Mouse (Mus musculus): ENCODE results near the gene Ttc21a. TPM values are rescaled to one million over a fixed set of nuclear protein-coding genes. Genes with fewer than 3 reads are reported as not detected.
"Not testable (repeated sequence)": the region's sequence is repeated elsewhere in the genome, so short reads cannot be mapped to it uniquely, and the experiment has no call there.

Gene Ttc21a
- polyA plus RNA-seq, 1 experiment from 2014 or later, result 0.22 TPM

GRCm38 (mm10) chr9:119999636-120000035, 62.2 kb downstream of the Ttc21a start:
- Histone ChIP-seq H3K27ac (replicated peaks) (no peak overlapping the region), H3K36me3 (replicated peaks) (no peaks in the 10 kb centered on the region), H3K9ac (no peak overlapping the region), H3K4me1 (replicated peaks) (peaks cover 28% of the 10 kb centered on the region), H3K4me3 (replicated peaks) (no peak overlapping the region), H3K27me3 (no peaks in the 10 kb centered on the region; the same call in 1 of the 2 replicates), H3K9me3 (replicated peaks) (no peaks in the 10 kb centered on the region), H3K4me2 (no peak overlapping the region)
- ATAC-seq (ENCODE audit: insufficient read depth), result no peak
- 62% methylated on average over 6 of the region's 6 CpGs for WGBS (ENCODE audit: insufficient replicate concordance)

DNA sequence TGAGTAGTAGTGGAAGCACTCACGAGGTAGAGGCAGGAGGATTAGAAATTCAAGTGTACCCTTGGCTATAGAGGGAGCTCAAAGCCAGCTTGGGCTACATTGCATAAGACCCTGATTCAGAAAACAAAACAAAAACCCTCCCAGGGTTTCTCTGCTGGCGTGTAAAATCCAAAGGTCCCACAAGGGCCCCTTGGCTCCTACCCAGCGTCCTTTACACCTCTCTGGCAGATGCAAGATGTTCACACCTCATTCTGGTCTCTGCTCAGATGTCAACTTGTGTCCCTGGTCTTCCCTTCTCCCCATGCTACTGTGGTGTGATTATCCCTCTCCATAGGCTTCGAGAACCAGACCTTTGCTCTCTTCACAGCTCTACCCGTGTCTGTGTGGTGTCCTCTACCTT, 63.4 kb downstream of the Ttc21a start:
- H3K9ac ChIP-seq, result no peak overlapping the region
- no peaks in the 10 kb centered on the region; the same call in 1 of the 2 replicates for H3K27me3 ChIP-seq
- no peak overlapping the region for H3K4me2 ChIP-seq
- no peak for ATAC-seq (ENCODE audit: insufficient read depth)
- WGBS (ENCODE audit: insufficient replicate concordance), result 49% methylated on average over 5 of the region's 5 CpGs
- no peak overlapping the region for H3K27ac ChIP-seq (replicated peaks)
- H3K9me3 ChIP-seq (replicated peaks), result no peaks in the 10 kb centered on the region
- no peak overlapping the region for H3K4me3 ChIP-seq (replicated peaks)
- H3K36me3 ChIP-seq (replicated peaks), result no peaks in the 10 kb centered on the region
- H3K4me1 ChIP-seq (replicated peaks), result peaks cover 28% of the 10 kb centered on the region

DNA sequence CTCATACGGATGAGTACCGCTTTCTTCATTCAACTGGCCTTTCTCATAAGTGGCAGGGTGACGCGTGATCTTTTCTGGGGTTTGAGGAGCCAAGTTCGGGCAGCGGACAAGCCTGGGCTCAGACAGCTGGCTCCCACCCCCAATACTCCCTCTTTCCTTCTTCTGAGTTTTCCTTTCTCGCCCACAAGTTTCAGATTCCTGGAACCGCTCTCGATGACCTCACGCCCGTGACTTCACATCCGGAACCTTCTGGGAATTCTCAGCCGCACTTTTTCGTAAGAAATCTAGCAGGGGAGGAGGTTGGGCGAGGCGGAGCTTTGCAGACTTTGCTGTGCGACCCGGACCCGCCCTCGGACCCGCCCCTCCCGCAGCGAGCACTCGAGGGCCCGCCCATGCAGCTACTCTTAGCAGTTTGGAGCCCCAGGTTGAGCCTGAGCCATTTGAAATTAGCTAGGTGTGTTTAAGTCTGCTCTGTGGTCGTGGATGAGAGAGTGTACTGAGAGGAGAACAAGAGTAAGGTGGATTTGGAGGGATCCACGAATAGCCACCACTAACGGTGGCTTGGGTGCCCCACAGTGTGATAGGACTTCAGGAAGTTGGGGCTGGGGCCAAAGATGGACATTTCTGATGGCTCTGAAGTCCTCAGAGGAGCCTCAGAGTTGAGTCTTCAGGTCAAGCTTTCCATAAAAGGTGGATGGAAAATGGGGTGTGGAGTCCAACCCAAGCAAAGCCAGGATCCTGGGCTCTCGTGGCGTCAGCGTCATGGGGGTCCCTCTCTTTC, 64.7 kb downstream of the Ttc21a start:
- H3K4me3 ChIP-seq (replicated peaks), result peak overlapping the region; percentile 54
- H3K4me1 ChIP-seq (replicated peaks), result peaks cover 28% of the 10 kb centered on the region
- ATAC-seq (ENCODE audit: insufficient read depth), result peak; percentile 83
- H3K27me3 ChIP-seq, result no peaks in the 10 kb centered on the region; the same call in 1 of the 2 replicates
- H3K36me3 ChIP-seq (replicated peaks), result no peaks in the 10 kb centered on the region
- H3K9me3 ChIP-seq (replicated peaks), result no peaks in the 10 kb centered on the region
- WGBS (ENCODE audit: insufficient replicate concordance), result 8% methylated on average over 31 of the region's 31 CpGs
- H3K4me2 ChIP-seq, result peak overlapping the region; percentile 71
- H3K9ac ChIP-seq, result peak overlapping the region; percentile 45
- peak overlapping the region; percentile 65 for H3K27ac ChIP-seq (replicated peaks)

GRCm38 (mm10) chr9:120002893-120003292, 65.5 kb downstream of the Ttc21a start:
- H3K9me3 ChIP-seq (replicated peaks), result no peaks in the 10 kb centered on the region
- H3K4me3 ChIP-seq (replicated peaks), result no peak overlapping the region
- no peak for ATAC-seq (ENCODE audit: insufficient read depth)
- H3K27ac ChIP-seq (replicated peaks), result no peak overlapping the region
- H3K4me1 ChIP-seq (replicated peaks), result peaks cover 28% of the 10 kb centered on the region
- H3K27me3 ChIP-seq, result no peaks in the 10 kb centered on the region; the same call in 1 of the 2 replicates
- H3K9ac ChIP-seq, result no peak overlapping the region
- H3K4me2 ChIP-seq, result no peak overlapping the region
- WGBS (ENCODE audit: insufficient replicate concordance), result 41% methylated on average over 5 of the region's 5 CpGs
- H3K36me3 ChIP-seq (replicated peaks), result no peaks in the 10 kb centered on the region

GRCm38 (mm10) chr9:120005936-120006335, 68.5 kb downstream of the Ttc21a start:
- WGBS (ENCODE audit: insufficient replicate concordance), result 68% methylated on average over 3 of the region's 3 CpGs
- Histone ChIP-seq H3K4me2 (no peak overlapping the region), H3K9me3 (replicated peaks) (no peaks in the 10 kb centered on the region), H3K4me1 (replicated peaks) (peaks cover 27% of the 10 kb centered on the region), H3K9ac (no peak overlapping the region), H3K4me3 (replicated peaks) (no peak overlapping the region), H3K27me3 (peaks cover 8% of the 10 kb centered on the region; the same call in 1 of the 2 replicates), H3K27ac (replicated peaks) (no peak overlapping the region), H3K36me3 (replicated peaks) (no peaks in the 10 kb centered on the region)
- ATAC-seq (ENCODE audit: insufficient read depth), result no peak

GRCm38 (mm10) chr9:120007833-120008232, 70.4 kb downstream of the Ttc21a start:
- no peak overlapping the region for H3K4me3 ChIP-seq (replicated peaks)
- no peak overlapping the region for H3K4me2 ChIP-seq
- H3K36me3 ChIP-seq (replicated peaks), result no peaks in the 10 kb centered on the region
- H3K9ac ChIP-seq, result no peak overlapping the region
- H3K9me3 ChIP-seq (replicated peaks), result no peaks in the 10 kb centered on the region
- 72% methylated on average over 1 of the region's 1 CpGs for WGBS (ENCODE audit: insufficient replicate concordance)
- no peak overlapping the region for H3K27ac ChIP-seq (replicated peaks)
- ATAC-seq (ENCODE audit: insufficient read depth), result no peak
- peaks cover 17% of the 10 kb centered on the region for H3K4me1 ChIP-seq (replicated peaks)
- H3K27me3 ChIP-seq, result peaks cover 13% of the 10 kb centered on the region

DNA sequence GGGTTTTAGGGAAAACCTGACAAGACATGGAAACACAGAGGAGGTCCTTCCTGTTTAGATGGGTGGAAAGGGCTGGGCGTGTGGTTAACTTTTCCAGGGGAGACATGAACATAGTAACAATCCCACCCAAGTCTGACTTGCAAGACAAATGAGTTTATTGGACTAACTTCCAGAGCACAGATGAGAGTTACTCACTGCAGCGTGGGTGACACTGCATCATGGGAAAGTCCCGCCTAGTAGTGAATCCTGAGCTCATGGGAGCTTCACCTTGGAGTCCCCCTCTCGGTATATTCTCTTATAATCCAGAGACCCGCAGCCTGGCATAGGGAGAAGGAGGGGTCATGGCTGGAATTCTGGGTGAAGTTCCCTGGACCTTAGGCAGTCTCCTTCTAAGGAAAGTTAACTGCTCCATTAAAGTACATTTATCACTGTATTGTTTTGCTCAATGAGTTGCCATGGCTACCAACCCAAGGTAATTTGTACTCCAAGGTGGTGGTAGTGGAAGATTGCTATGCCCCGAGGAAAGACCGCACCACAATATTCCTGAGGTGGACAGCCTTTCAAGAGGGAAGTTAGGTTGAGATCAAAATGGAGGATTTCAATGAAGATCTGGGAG, 71.9 kb downstream of the Ttc21a start:
- Histone ChIP-seq H3K4me2 (no peak overlapping the region), H3K36me3 (replicated peaks) (no peaks in the 10 kb centered on the region), H3K9ac (no peak overlapping the region), H3K4me3 (replicated peaks) (no peak overlapping the region), H3K4me1 (replicated peaks) (peaks cover 23% of the 10 kb centered on the region), H3K27me3 (peaks cover 13% of the 10 kb centered on the region), H3K9me3 (replicated peaks) (no peaks in the 10 kb centered on the region), H3K27ac (replicated peaks) (no peak overlapping the region)
- no peak for ATAC-seq (ENCODE audit: insufficient read depth)
- WGBS (ENCODE audit: insufficient replicate concordance), result 60% methylated on average over 7 of the region's 7 CpGs

DNA sequence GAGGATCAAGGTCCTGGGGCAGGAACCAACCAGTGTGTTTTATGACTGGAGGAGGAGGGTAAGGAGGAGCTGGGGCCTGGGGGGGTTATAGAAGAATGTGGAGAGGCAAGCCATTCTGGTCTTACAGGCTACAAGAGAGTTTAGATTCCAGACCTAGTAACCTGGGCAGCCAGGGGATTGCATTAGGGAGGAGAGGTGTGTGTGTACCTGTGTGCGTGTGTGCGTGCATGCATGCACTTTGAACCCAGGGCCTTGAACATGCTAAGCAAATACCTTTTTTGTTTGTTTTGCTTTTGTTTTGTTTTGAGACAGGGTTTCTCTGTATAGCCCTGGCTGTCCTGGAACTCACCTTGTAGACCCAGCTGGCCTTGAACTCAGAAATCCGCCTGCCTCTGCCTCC, 72.5 kb downstream of the Ttc21a start:
- no peak overlapping the region for H3K9ac ChIP-seq
- H3K36me3 ChIP-seq (replicated peaks), result no peaks in the 10 kb centered on the region
- WGBS (ENCODE audit: insufficient replicate concordance), result 70% methylated on average over 3 of the region's 3 CpGs
- no peak overlapping the region for H3K4me3 ChIP-seq (replicated peaks)
- no peak overlapping the region for H3K27ac ChIP-seq (replicated peaks)
- no peak overlapping the region for H3K4me2 ChIP-seq
- no peak for ATAC-seq (ENCODE audit: insufficient read depth)
- H3K4me1 ChIP-seq (replicated peaks), result peaks cover 23% of the 10 kb centered on the region
- H3K9me3 ChIP-seq (replicated peaks), result no peaks in the 10 kb centered on the region
- H3K27me3 ChIP-seq, result peaks cover 13% of the 10 kb centered on the region

DNA sequence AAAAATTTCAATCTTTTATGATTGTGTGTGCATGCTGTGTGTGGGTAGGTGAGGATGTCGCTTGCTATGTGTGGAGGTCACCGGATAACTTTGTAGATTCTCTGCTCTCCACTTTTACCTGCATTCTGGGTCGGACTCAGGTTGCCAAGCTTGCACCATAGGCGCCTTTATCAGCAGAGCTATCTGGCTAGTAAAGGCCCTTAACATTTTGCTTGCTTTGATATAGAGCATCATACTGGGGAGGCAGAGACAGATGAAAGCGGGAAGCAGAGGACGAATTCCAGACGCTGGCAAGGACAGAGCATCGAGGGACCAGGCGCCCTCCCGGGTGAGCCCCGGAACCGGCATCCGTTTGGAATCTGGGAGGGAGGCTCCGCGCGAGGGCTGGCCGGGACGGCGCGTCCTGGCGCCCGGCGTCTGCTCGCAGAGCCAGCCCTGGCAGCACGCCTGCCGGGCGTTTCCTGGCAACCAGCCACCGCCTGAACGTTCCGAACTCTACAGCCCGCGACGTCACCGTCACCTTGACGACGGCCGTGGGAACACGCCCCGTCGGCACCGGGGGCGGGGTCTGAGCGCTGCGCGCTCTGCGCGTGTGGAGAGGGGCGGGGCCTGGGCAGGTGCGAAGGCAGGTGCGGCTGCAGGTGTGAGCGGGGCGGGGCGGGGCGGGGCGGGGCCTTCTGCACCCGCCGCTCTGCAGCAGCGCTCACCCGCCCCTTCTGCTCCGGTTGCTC, 73.5 kb downstream of the Ttc21a start:
- H3K4me2 ChIP-seq, result peak overlapping the region; percentile 72
- H3K27me3 ChIP-seq, result peaks cover 13% of the 10 kb centered on the region
- no peaks in the 10 kb centered on the region for H3K9me3 ChIP-seq (replicated peaks)
- no peaks in the 10 kb centered on the region for H3K36me3 ChIP-seq (replicated peaks)
- peak overlapping the region; percentile 29; the same call in 1 of the 2 replicates for H3K27ac ChIP-seq (replicated peaks)
- peak; percentile 84 for ATAC-seq (ENCODE audit: insufficient read depth)
- H3K4me3 ChIP-seq (replicated peaks), result peak overlapping the region; percentile 40
- H3K9ac ChIP-seq, result 0 out of 2 replicates have a peak overlapping the region, but pooled peaks have one; percentile 20
- H3K4me1 ChIP-seq (replicated peaks), result peaks cover 23% of the 10 kb centered on the region
- 3% methylated on average over 57 of the region's 60 CpGs for WGBS (ENCODE audit: insufficient replicate concordance)

DNA sequence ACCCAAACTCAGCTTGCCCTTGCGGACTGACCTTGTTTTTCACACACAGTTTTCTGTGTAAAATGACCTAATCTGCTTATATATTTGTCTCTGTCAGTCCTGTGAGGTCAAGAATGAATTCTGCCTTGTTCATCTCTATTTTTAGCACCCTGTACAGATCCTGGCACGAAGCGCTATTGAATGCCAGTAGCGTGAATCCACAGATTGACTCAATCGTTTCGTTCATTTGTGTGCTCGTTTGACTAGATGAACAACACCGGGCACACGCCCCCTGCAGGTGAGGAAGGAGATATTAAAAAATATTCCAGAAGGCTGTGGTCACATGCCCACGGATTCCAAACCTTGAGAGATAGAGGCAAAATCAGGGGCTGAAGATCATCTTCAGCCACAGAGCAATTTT, 74.1 kb downstream of the Ttc21a start:
- WGBS (ENCODE audit: insufficient replicate concordance), result 2% methylated on average over 10 of the region's 10 CpGs

DNA sequence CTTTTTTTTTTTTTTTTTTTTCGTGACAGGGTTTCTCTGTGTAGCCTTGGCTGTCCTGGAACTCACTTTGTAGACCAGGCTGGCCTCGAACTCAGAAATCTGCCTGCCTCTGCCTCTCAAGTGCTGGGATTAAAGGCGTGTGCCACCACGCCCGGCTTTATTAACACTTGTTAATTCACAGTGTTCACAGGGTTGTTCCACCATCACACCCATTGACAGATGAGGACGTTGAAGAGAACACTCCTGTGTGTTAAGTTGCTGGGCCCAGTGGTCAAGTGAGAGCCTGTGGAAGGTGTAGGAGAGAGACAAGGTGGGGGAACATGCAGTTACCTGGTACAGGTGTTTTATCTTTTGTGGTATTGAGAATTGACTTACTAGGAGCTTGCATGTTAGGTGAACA, 74.8 kb downstream of the Ttc21a start:
- H3K9ac ChIP-seq; ATAC-seq (ENCODE audit: insufficient read depth); H3K9me3 ChIP-seq (replicated peaks); H3K27ac ChIP-seq (replicated peaks); H3K4me2 ChIP-seq; H3K36me3 ChIP-seq (replicated peaks); H3K4me3 ChIP-seq (replicated peaks): not testable (repeated sequence)
- peaks cover 13% of the 10 kb centered on the region for H3K27me3 ChIP-seq
- peaks cover 23% of the 10 kb centered on the region for H3K4me1 ChIP-seq (replicated peaks)
- WGBS (ENCODE audit: insufficient replicate concordance), result 74% methylated on average over 6 of the region's 6 CpGs

More for the DNA sequence above, 74.1 kb downstream of the Ttc21a start:
- H3K9me3 ChIP-seq (replicated peaks), result no peaks in the 10 kb centered on the region
- H3K36me3 ChIP-seq (replicated peaks), result no peaks in the 10 kb centered on the region
- H3K9ac ChIP-seq, result no peak overlapping the region
- peak overlapping the region; percentile 40 for H3K4me3 ChIP-seq (replicated peaks)
- H3K4me1 ChIP-seq (replicated peaks), result peaks cover 23% of the 10 kb centered on the region
- H3K27ac ChIP-seq (replicated peaks), result no peak overlapping the region
- H3K4me2 ChIP-seq, result peak overlapping the region; percentile 72
- peaks cover 13% of the 10 kb centered on the region for H3K27me3 ChIP-seq
- peak; percentile 26; the same call in 1 of the 2 replicates for ATAC-seq (ENCODE audit: insufficient read depth)
